Comparison of ENCODE assay signal across 28 mouse cellular contexts in genomic region chr5:111404721-111405120, GRCm38 (mm10). TPM values are rescaled to one million over a fixed set of nuclear protein-coding genes. Genes with fewer than 3 reads are reported as not detected.
"Had no signal": no experiment of that assay in that cellular context is flagged by ENCODE, and none has a peak within 500 bp of the region (broad histone marks: within the 10 kb centered on the region; RNA-seq: fewer than 3 reads in every experiment).

No protein-coding gene starts in this region.

- H3K4me1 ChIP-seq: megakaryocyte, embryonic 14.5 days had no signal

- H3K27me3 ChIP-seq: lung, embryonic 15.5 days; midbrain, embryonic 15.5 days had no signal

- DNase-seq: left cerebral cortex, postnatal 4 days; liver; liver, embryonic 13.5 days; liver, postnatal 0 days; lung, adult 18-20 months; lung, adult 2 months; lung, embryonic 14.5 days; lung, postnatal 10 days; lung, postnatal 14 days; lung, postnatal 36 days; lung, postnatal 4 days; midbrain, embryonic 14.5 days had no signal

- H3K4me3 ChIP-seq: limb, embryonic 10.5 days; limb, embryonic 12.5 days; limb, embryonic 13.5 days; limb, embryonic 15.5 days; liver, embryonic 12.5 days; liver, embryonic 13.5 days; liver, embryonic 15.5 days; lung, embryonic 15.5 days; megakaryocyte, embryonic 14.5 days; midbrain, embryonic 10.5 days; midbrain, embryonic 12.5 days; midbrain, embryonic 13.5 days; midbrain, embryonic 15.5 days; myocyte; neural tube, embryonic 12.5 days had no signal

- H3K9me3 ChIP-seq: limb, embryonic 10.5 days; limb, embryonic 12.5 days; limb, embryonic 13.5 days; limb, embryonic 15.5 days; liver, embryonic 12.5 days; liver, embryonic 13.5 days; liver, embryonic 15.5 days; lung, embryonic 15.5 days; megakaryocyte, embryonic 14.5 days; midbrain, embryonic 10.5 days; midbrain, embryonic 12.5 days; midbrain, embryonic 13.5 days; midbrain, embryonic 15.5 days; neural tube, embryonic 12.5 days had no signal

- H3K36me3 ChIP-seq: limb, embryonic 10.5 days; limb, embryonic 12.5 days; limb, embryonic 13.5 days; limb, embryonic 15.5 days; liver, embryonic 12.5 days; liver, embryonic 13.5 days; liver, embryonic 15.5 days; lung, embryonic 15.5 days; midbrain, embryonic 10.5 days; midbrain, embryonic 12.5 days; midbrain, embryonic 13.5 days; midbrain, embryonic 15.5 days; neural tube, embryonic 12.5 days had no signal

- H3K27ac ChIP-seq: limb, embryonic 10.5 days; limb, embryonic 12.5 days; limb, embryonic 13.5 days; limb, embryonic 15.5 days; liver, embryonic 12.5 days; liver, embryonic 13.5 days; liver, embryonic 14.5 days; liver, embryonic 15.5 days; lung, embryonic 15.5 days; macrophage; midbrain, embryonic 10.5 days; midbrain, embryonic 12.5 days; midbrain, embryonic 13.5 days; midbrain, embryonic 15.5 days; neural tube, embryonic 12.5 days had no signal

RNA-seq across cellular contexts. Expression of gene Mn1, which starts 12.4 kb away (rescaled TPM):
- polyA plus RNA-seq: macrophage had no signal
